Mouse (Mus musculus): ENCODE results near the gene L3mbtl2. TPM values are rescaled to one million over a fixed set of nuclear protein-coding genes. Genes with fewer than 3 reads are reported as not detected.

L3mbtl2 gene
- 45.7 TPM for total RNA-seq (2023)

DNA sequence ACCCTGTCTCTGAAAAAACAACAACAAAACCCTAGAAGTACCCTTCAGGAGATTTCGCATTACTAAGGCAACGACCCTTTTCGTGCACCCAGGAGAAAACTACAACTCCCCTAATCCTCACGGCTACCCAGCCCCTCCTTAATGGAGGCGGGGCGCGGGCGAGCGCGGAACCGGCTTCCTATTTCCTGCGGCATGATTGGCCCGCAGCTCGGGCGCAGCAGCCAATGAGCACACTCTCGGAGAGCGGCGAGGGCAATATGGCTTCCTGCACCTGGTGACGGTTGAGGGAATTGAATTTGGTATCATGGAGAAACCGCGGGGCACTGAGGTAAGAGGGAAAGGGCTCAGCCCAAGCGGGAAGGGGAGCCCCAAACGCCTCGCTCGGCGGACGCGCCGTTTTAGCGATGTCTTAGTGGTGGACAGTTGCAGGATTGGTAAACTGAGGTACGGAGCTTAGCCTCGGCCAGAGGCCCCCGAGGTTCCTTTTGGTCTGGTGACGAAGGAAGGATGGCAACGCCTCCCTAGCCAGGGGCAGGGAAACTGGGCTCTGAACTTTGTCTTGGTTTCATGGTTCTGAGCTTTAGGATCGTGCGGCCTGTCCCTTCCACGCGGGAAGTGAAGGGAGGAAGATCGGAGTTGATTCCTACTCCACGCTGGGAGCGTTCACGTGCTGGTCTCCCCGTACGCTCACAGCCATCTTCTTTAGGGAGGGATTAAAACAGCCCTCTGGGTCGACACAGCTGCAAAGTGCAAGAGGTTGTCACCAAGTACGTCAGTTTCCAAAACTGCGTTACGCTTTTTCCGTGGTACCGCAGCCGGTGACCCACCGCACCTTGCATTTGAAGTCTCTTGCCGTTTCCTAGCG is at the start of gene L3mbtl2:
Gene L3mbtl2 (plus strand): TSS at position 193 of the 865 bp plus-strand sequence.

GRCm38 (mm10) chr15:81697175-81697574 is 33.5 kb downstream of the L3mbtl2 start, which contains the start of gene Chadl:
TSS of gene Chadl (minus strand) at chr15:81697287.

Other genes starting within 250 kb of the L3mbtl2 start
- gene Rbx1, start 197.6 kb upstream of the L3mbtl2 start, total RNA-seq (2023): 101 TPM
- gene Ep300, start 78.5 kb upstream of the L3mbtl2 start, total RNA-seq (2023): 130 TPM
- not detected for gene Chadl, start 33.4 kb downstream of the L3mbtl2 start, total RNA-seq (2023)
- gene Zc3h7b, start 81.2 kb downstream of the L3mbtl2 start, total RNA-seq (2023): 28.1 TPM
- 86.9 TPM for gene Rangap1, start 81.6 kb downstream of the L3mbtl2 start, total RNA-seq (2023)
- 25.6 TPM for gene Tef, start 138.5 kb downstream of the L3mbtl2 start, total RNA-seq (2023)
- gene Tob2, start 194.9 kb downstream of the L3mbtl2 start, total RNA-seq (2023): 78.4 TPM
- gene Phf5a, start 208.0 kb downstream of the L3mbtl2 start, total RNA-seq (2023): 54.4 TPM
- 151 TPM for gene Aco2, start 208.4 kb downstream of the L3mbtl2 start, total RNA-seq (2023)